Mouse (Mus musculus) bone marrow, adult 2 months (tissue): ENCODE results near the gene Iqcn. TPM values are rescaled to one million over a fixed set of nuclear protein-coding genes. Genes with fewer than 3 reads are reported as not detected.

Experiments used
- H3K27ac ChIP-seq: fragments of 200-500 bp; 2 replicates; pipeline ENCODE4 v1.5.1; 2012; ENCODE audit warnings: low read depth, mild to moderate bottlenecking, control low read depth, inconsistent platforms, low read length; ENCODE audit not compliant: control insufficient read depth, poor library complexity, insufficient read depth
- H3K4me1 ChIP-seq: fragments of 200-500 bp; 2 replicates; pipeline ENCODE4 v1.6.1; 2011; ENCODE audit warnings: low read length; ENCODE audit not compliant: control insufficient read depth, insufficient read depth
- H3K4me3 ChIP-seq: fragments of 200-500 bp; replicated peaks from 2 replicates; pipeline ENCODE3; 2011; ENCODE audit warnings: mild to moderate bottlenecking, low read depth, low read length, control low read depth; ENCODE audit not compliant: control insufficient read depth
- CTCF ChIP-seq: fragments of 200-500 bp; IDR thresholded peaks from 2 replicates; pipeline ENCODE4 v1.5.1; 2011; ENCODE audit warnings: low read length, control low read depth; ENCODE audit not compliant: control insufficient read depth, insufficient read depth
- POLR2A ChIP-seq: fragments of 200-500 bp; IDR thresholded peaks from 2 replicates; pipeline ENCODE4 v1.6.1; 2011; ENCODE audit warnings: low read depth, mild to moderate bottlenecking, control low read depth, low read length, borderline replicate concordance; ENCODE audit not compliant: control insufficient read depth
- WGBS: fragments of 180-500 bp; shearing (Covaris S2); methylation state at CpG from one replicate; pipeline ENCODE4 v1.1.7; 2018; 5-methylcytosine and 5-hydroxymethylcytosine counted together
- polyA plus RNA-seq: library from polyadenylated mRNA; stranded (reverse); fragments of >200 nt; gene quantifications from 2 replicates; pipeline ENCODE4 v1.2.4, GENCODE M21; 2011; ENCODE audit warnings: low replicate concordance; ENCODE audit not compliant: missing spikeins, insufficient read depth, insufficient read length

Gene Iqcn
- polyA plus RNA-seq, 1 experiment, result not detected

- peak within 1 kb of the TSS; percentile 88 for H3K4me3 ChIP-seq
- TF ChIP-seq CTCF (no peak), POLR2A (no peak)
- H3K4me1 ChIP-seq, result no peaks in the 10 kb centered on the region; the same call in 1 of the 2 replicates
- H3K27ac ChIP-seq, result peak within 1 kb of the TSS; percentile 6; the same call in 1 of the 2 replicates
- 5% methylated on average over 14 of the region's 14 CpGs for WGBS
Measured at GRCm38 (mm10) chr8:70660273-70660725, 43.0 kb upstream of the Iqcn start, which contains the start of gene Pgpep1. Pgpep1 (minus strand) TSS chr8:70660388.

- WGBS, result 85% methylated on average over 4 of the region's 4 CpGs
- TF ChIP-seq POLR2A (no peak), CTCF (no peak)
- H3K4me1 ChIP-seq, result no peaks in the 10 kb centered on the region; the same call in 1 of the 2 replicates
Measured at GRCm38 (mm10) chr8:70663691-70664090, 39.6 kb upstream of the Iqcn start.

GRCm38 (mm10) chr8:70664631-70665030 is 38.6 kb upstream of the Iqcn start:
- H3K4me3 ChIP-seq, result no peak overlapping the region
- no peaks in the 10 kb centered on the region; the same call in 1 of the 2 replicates for H3K4me1 ChIP-seq
- no peak overlapping the region for H3K27ac ChIP-seq
- 65% methylated on average over 3 of the region's 3 CpGs for WGBS
- TF ChIP-seq CTCF, result no peak
- TF ChIP-seq POLR2A, result no peak

More at GRCm38 (mm10) chr8:70663691-70664090, 39.6 kb upstream of the Iqcn start:
- no peak overlapping the region for H3K27ac ChIP-seq
- H3K4me3 ChIP-seq, result no peak overlapping the region

GRCm38 (mm10) chr8:70665599-70665998 is 37.7 kb upstream of the Iqcn start:
- Histone ChIP-seq H3K27ac (no peak overlapping the region), H3K4me1 (no peaks in the 10 kb centered on the region; the same call in 1 of the 2 replicates), H3K4me3 (no peak overlapping the region)
- WGBS, result 80% methylated on average over 2 of the region's 2 CpGs
- TF ChIP-seq CTCF (no peak), POLR2A (no peak)

GRCm38 (mm10) chr8:70667071-70667470 is 36.2 kb upstream of the Iqcn start:
- Histone ChIP-seq H3K4me1 (no peaks in the 10 kb centered on the region; the same call in 1 of the 2 replicates), H3K27ac (no peak overlapping the region), H3K4me3 (no peak overlapping the region)
- WGBS, result 73% methylated on average over 5 of the region's 5 CpGs
- TF ChIP-seq POLR2A (no peak), CTCF (no peak)

GRCm38 (mm10) chr8:70671615-70672324 is 31.5 kb upstream of the Iqcn start:
- Histone ChIP-seq H3K4me1 (peaks cover 6% of the 10 kb centered on the region; the same call in 1 of the 2 replicates), H3K27ac (no peak overlapping the region), H3K4me3 (no peak overlapping the region)
- 88% methylated on average over 10 of the region's 10 CpGs for WGBS
- no peak for TF ChIP-seq CTCF
- TF ChIP-seq POLR2A, result no peak

- H3K4me1 ChIP-seq, result peaks cover 6% of the 10 kb centered on the region; the same call in 1 of the 2 replicates
- TF ChIP-seq CTCF, result no peak
- TF ChIP-seq POLR2A, result no peak
- H3K4me3 ChIP-seq, result peak overlapping the region; percentile 48
- WGBS, result 34% methylated on average over 19 of the region's 19 CpGs
- H3K27ac ChIP-seq, result peak overlapping the region; percentile 23
Measured at GRCm38 (mm10) chr8:70672325-70673078, 30.8 kb upstream of the Iqcn start.

- Histone ChIP-seq H3K4me1 (peaks cover 8% of the 10 kb centered on the region; the same call in 1 of the 2 replicates), H3K27ac (peak within 1 kb of the TSS; percentile 94), H3K4me3 (peak within 1 kb of the TSS; percentile 70)
- TF ChIP-seq CTCF (peak; percentile 92), POLR2A (no peak; the same call in 1 of the 2 replicates)
- under 1% methylated on average over 60 of the region's 60 CpGs for WGBS
Measured at GRCm38 (mm10) chr8:70673079-70673856, 30.0 kb upstream of the Iqcn start, which contains the start of gene Lsm4. Lsm4 (plus strand) TSS chr8:70673248.
